ENCODE assay signal across 8 mouse cellular contexts in genomic region chr8:123432381-123432780, GRCm38 (mm10).
"Had no signal": no experiment of that assay in that cellular context is flagged by ENCODE, and none has a peak within 500 bp of the region (broad histone marks: within the 10 kb centered on the region; RNA-seq: fewer than 3 reads in every experiment).

No protein-coding gene starts in this region.

- DNase-seq: liver, postnatal 0 days; lung, adult 2 months; lung, postnatal 14 days; lung, postnatal 36 days; right cerebral cortex, postnatal 14 days; thymus, adult 2 months; thymus, postnatal 25 days; thymus, postnatal 4 days had no signal
